Mouse (Mus musculus) erythroblast, embryonic 14.5 days (primary cell): ENCODE measurements around the gene Dppa5a. TPM values are rescaled to one million over a fixed set of nuclear protein-coding genes. Genes with fewer than 3 reads are reported as not detected.
"Not testable (repeated sequence)": the region's sequence is repeated elsewhere in the genome, so short reads cannot be mapped to it uniquely, and the experiment has no call there.

Experiments
- H3K27me3 ChIP-seq: 2 replicates; pipeline ENCODE4 v1.6.1; 2012; ENCODE audit warnings: inconsistent platforms; ENCODE audit not compliant: control insufficient read depth
- H3K36me3 ChIP-seq: 2 replicates; pipeline ENCODE4 v1.6.1; 2012; ENCODE audit warnings: mild to moderate bottlenecking, inconsistent platforms; ENCODE audit not compliant: control insufficient read depth
- H3K4me1 ChIP-seq: 2 replicates; pipeline ENCODE4 v1.6.1; 2012; ENCODE audit warnings: inconsistent platforms; ENCODE audit not compliant: control insufficient read depth
- H3K4me3 ChIP-seq: replicated peaks from 2 replicates; pipeline ENCODE3; 2012; ENCODE audit warnings: moderate library complexity, mild to moderate bottlenecking, inconsistent platforms
- H3K9me3 ChIP-seq: 2 replicates; pipeline ENCODE4 v1.6.1; 2012; ENCODE audit warnings: low read length, inconsistent platforms, mixed read lengths; ENCODE audit not compliant: control insufficient read depth
- GATA1 ChIP-seq: IDR thresholded peaks from 2 replicates; pipeline ENCODE4 v1.6.1; 2012; ENCODE audit warnings: low read length, inconsistent platforms, mixed read lengths
- TAL1 ChIP-seq: IDR thresholded peaks from 3 replicates; pipeline ENCODE4 v1.6.1; 2012; ENCODE audit warnings: low read length, inconsistent platforms, mixed read lengths
- polyA plus RNA-seq: library from polyadenylated mRNA; stranded (reverse); fragments of >175 nt; gene quantifications from 2 replicates; pipeline ENCODE4 v1.2.3, GENCODE M21; 2012

Gene Dppa5a
- polyA plus RNA-seq, 1 experiment, result not detected

- H3K27me3 ChIP-seq, result no peaks in the 10 kb centered on the region
- H3K4me1 ChIP-seq, result no peaks in the 10 kb centered on the region
- TF ChIP-seq GATA1 (no peak), TAL1 (no peak)
- H3K4me3 ChIP-seq, result no peak overlapping the region
- no peaks in the 10 kb centered on the region for H3K9me3 ChIP-seq
- no peaks in the 10 kb centered on the region for H3K36me3 ChIP-seq
Observed at GRCm38 (mm10) chr9:78354665-78355578, 13.1 kb downstream of the Dppa5a start.

GRCm38 (mm10) chr9:78351504-78352220, 16.3 kb downstream of the Dppa5a start:
- Histone ChIP-seq H3K9me3 (no peaks in the 10 kb centered on the region), H3K36me3 (no peaks in the 10 kb centered on the region), H3K4me1 (no peaks in the 10 kb centered on the region), H3K4me3 (no peak overlapping the region), H3K27me3 (no peaks in the 10 kb centered on the region)
- no peak for TF ChIP-seq TAL1
- TF ChIP-seq GATA1, result no peak

GRCm38 (mm10) chr9:78350007-78350406, 18.0 kb downstream of the Dppa5a start:
- not testable (repeated sequence) for H3K9me3 ChIP-seq, H3K4me1 ChIP-seq, H3K4me3 ChIP-seq, H3K27me3 ChIP-seq, H3K36me3 ChIP-seq

- H3K36me3 ChIP-seq, H3K9me3 ChIP-seq, H3K4me3 ChIP-seq, H3K27me3 ChIP-seq, H3K4me1 ChIP-seq: not testable (repeated sequence)
Observed at GRCm38 (mm10) chr9:78349141-78349540, 18.8 kb downstream of the Dppa5a start.

GRCm38 (mm10) chr9:78348206-78349004, 19.6 kb downstream of the Dppa5a start:
- H3K4me1 ChIP-seq, H3K4me3 ChIP-seq, H3K27me3 ChIP-seq, H3K9me3 ChIP-seq, H3K36me3 ChIP-seq: not testable (repeated sequence)

- no peaks in the 10 kb centered on the region for H3K36me3 ChIP-seq
- TF ChIP-seq GATA1 (no peak), TAL1 (no peak)
- no peaks in the 10 kb centered on the region for H3K9me3 ChIP-seq
- no peak overlapping the region for H3K4me3 ChIP-seq
- no peaks in the 10 kb centered on the region for H3K27me3 ChIP-seq
- no peaks in the 10 kb centered on the region for H3K4me1 ChIP-seq
Observed at GRCm38 (mm10) chr9:78347004-78347403, 21.0 kb downstream of the Dppa5a start.

DNA sequence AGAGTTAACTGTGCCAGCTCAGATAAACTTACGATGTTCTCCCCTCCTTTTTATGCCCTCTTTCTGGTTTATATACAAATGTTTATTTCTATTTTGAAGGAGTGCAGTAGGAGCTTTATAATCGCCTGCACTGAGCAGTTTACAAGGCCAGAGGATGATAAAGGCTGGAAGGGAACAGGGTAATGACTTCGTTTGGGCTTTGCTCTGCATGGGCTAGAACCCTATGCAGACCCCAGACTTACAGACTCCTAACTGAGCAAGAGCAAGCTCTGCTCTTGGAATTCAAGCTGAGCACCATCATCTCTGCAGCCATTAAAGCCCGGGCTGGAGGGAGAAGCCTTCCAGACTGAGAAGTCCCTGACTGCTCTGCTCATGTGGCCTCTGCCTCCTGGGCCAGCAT, 22.7 kb downstream of the Dppa5a start:
- not testable (repeated sequence) for H3K4me1 ChIP-seq, H3K36me3 ChIP-seq, H3K27me3 ChIP-seq, H3K9me3 ChIP-seq, H3K4me3 ChIP-seq

- H3K4me1 ChIP-seq, H3K27me3 ChIP-seq, H3K36me3 ChIP-seq, H3K4me3 ChIP-seq, H3K9me3 ChIP-seq: not testable (repeated sequence)
Observed at GRCm38 (mm10) chr9:78343055-78343454, 24.9 kb downstream of the Dppa5a start.

DNA sequence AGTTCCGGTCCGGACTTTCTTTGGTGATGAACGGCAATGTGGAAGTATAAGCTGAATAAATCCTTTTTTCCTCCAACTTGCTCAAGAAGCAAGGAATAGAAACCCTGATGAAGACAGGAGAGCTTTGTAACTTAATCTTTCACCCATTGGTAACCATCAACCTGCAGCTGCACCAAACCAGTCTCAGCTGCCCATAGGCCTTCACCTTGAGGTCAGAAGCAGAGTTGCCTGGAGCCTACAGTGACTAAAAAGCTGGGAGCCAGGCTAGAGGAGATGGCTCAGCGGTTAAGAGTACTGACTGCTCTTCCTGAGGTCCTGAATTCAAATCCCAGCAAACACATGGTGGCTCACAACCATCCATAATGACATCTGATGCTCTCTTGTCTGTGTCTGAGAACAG, 25.5 kb downstream of the Dppa5a start:
- H3K9me3 ChIP-seq, H3K36me3 ChIP-seq, H3K4me1 ChIP-seq, H3K4me3 ChIP-seq, H3K27me3 ChIP-seq: not testable (repeated sequence)

DNA sequence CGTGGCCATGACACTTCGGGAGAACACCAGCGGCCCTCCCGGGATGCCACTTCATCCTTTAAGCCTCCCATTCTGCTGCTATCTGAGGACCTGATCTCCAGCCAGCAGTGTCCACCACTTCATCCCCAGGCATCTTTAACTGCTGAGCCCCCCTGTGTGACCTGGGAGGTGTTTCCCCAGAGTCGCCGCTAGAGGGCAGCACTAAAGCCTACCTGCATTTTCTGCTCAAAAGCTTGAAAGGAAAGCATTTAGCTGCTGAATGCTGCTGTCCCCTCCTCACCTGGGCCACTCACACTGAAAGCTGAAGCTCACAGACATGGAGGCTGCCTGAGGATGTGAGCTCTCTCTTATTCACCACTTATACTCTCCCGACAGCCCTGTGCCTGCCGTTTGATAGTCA, 27.7 kb downstream of the Dppa5a start:
- H3K4me3 ChIP-seq, H3K4me1 ChIP-seq, H3K36me3 ChIP-seq, H3K9me3 ChIP-seq, H3K27me3 ChIP-seq: not testable (repeated sequence)

GRCm38 (mm10) chr9:78337050-78337449, 30.9 kb downstream of the Dppa5a start:
- H3K27me3 ChIP-seq, H3K9me3 ChIP-seq, H3K36me3 ChIP-seq, H3K4me1 ChIP-seq, H3K4me3 ChIP-seq: not testable (repeated sequence)

DNA sequence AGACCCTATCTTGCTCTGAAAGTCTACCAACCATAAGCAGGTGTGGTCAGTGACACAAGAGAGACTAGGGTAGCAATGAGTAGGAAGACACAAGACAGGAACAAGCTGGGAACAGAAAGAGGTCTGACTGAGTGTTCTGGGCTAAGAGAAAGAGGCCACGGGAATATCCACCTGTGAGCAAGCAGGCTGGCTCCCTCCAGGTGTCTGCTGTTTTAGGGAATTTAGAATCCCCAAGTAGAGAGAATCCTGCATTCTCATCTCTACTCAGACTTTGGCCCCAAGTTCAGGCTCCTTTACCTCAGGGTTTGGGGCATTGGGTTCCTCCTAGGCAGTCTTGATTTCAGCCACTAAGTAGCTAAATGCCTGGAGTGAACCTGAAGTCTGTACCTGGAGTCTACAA, 40.7 kb downstream of the Dppa5a start, which contains the start of gene Omt2b:
Omt2b (plus strand) TSS at position 301 of the 400 bp plus-strand sequence.
- not testable (repeated sequence) for H3K4me1 ChIP-seq, H3K36me3 ChIP-seq, H3K4me3 ChIP-seq, H3K9me3 ChIP-seq, H3K27me3 ChIP-seq
